Mouse (Mus musculus) liver, embryonic 14.5 days (tissue): ENCODE measurements around the gene Nudt10. TPM values are rescaled to one million over a fixed set of nuclear protein-coding genes. Genes with fewer than 3 reads are reported as not detected.
"Not testable (repeated sequence)": the region's sequence is repeated elsewhere in the genome, so short reads cannot be mapped to it uniquely, and the experiment has no call there.

Source experiments
- ATAC-seq: fragments of 200-750 bp; cut with Nextera tagmentation; 2 replicates; pipeline ENCODE4 v1.8.0; 2017; ENCODE audit warnings: moderate number of reproducible peaks, mild to moderate bottlenecking, moderate library complexity; ENCODE audit not compliant: insufficient read depth
- DNase-seq, 3 experiments: peaks; one replicate each; pipeline ENCODE4 v3.0.0-alpha.2; 2012 to 2013; ENCODE audit warnings: low read depth in 3 of 3, low spot score in 3 of 3
- H3K27ac ChIP-seq: fragments of 300-500 bp; sonication (generic); 2 replicates; pipeline ENCODE4 v1.5.1; 2014; ENCODE audit warnings: moderate library complexity, mild to moderate bottlenecking, control low read depth, inconsistent platforms
- H3K27me3 ChIP-seq: fragments of 300-500 bp; sonication (generic); 2 replicates; pipeline ENCODE4 v1.6.1; 2014; ENCODE audit warnings: mild to moderate bottlenecking, low read length, moderate library complexity; ENCODE audit not compliant: control insufficient read depth, insufficient read depth
- H3K36me3 ChIP-seq: fragments of 300-500 bp; sonication (generic); replicated peaks from 2 replicates; pipeline ENCODE4 v1.6.1; 2014; ENCODE audit warnings: low read depth; ENCODE audit not compliant: control insufficient read depth, insufficient read depth
- H3K4me1 ChIP-seq, 2 experiments: fragments of 200-500 bp in 1 of 2; fragments of 300-500 bp in 1 of 2; sonication (generic) in 1 of 2; replicated peaks; 2 replicates each; pipeline ENCODE4 v1.6.1; 2012 to 2014; ENCODE audit warnings: antibody characterized with exemption in 1 of 2, inconsistent platforms in 1 of 2, low read length in 1 of 2; ENCODE audit not compliant: control insufficient read depth in 2 of 2, insufficient read depth in 2 of 2
- H3K4me2 ChIP-seq: fragments of 300-500 bp; sonication (generic); 2 replicates; pipeline ENCODE4 v1.6.1; 2014; ENCODE audit warnings: low read depth, mild to moderate bottlenecking, control low read depth, moderate library complexity
- H3K4me3 ChIP-seq, 2 experiments: fragments of 200-500 bp in 1 of 2; fragments of 300-500 bp in 1 of 2; sonication (generic) in 1 of 2; 2 replicates each; pipeline ENCODE4 v1.5.1; 2012 to 2014; ENCODE audit warnings: low read depth in 2 of 2, low read length in 2 of 2, mild to moderate bottlenecking in 2 of 2, control low read depth in 1 of 2, inconsistent platforms in 1 of 2, moderate library complexity in 1 of 2; ENCODE audit not compliant: insufficient read depth in 1 of 2
- H3K9ac ChIP-seq: fragments of 300-500 bp; sonication (generic); replicated peaks from 2 replicates; pipeline ENCODE4 v1.6.1; 2014; ENCODE audit warnings: mild to moderate bottlenecking, control low read depth, moderate library complexity
- H3K9me3 ChIP-seq: fragments of 300-500 bp; sonication (generic); 2 replicates; pipeline ENCODE4 v1.6.1; 2016; ENCODE audit warnings: low read length, mixed read lengths; ENCODE audit not compliant: control insufficient read depth
- CTCF ChIP-seq: IDR thresholded peaks from 2 replicates; pipeline ENCODE4 v1.5.1; 2016; ENCODE audit warnings: antibody characterized with exemption, low read depth, control low read depth
- EP300 ChIP-seq: IDR thresholded peaks from 2 replicates; pipeline ENCODE4 v1.6.1; 2016; ENCODE audit warnings: antibody characterized with exemption, low read depth
- WGBS: fragments of 180-500 bp; shearing (Covaris S2); extraction: QIAGEN DNeasy Blood & Tissue Kit; methylation state at CpG from one replicate; pipeline ENCODE4 v1.1.7; 2014; ENCODE audit not compliant: insufficient replicate concordance; 5-methylcytosine and 5-hydroxymethylcytosine counted together
- polyA plus RNA-seq, 2 experiments: library from polyadenylated mRNA; depleted of rRNA in 1 of 2; stranded (reverse) in 1 of 2; unstranded in 1 of 2; fragments of >200 nt; fragmentation: Nextera tagmentation in 1 of 2; extraction: Ambion mirVana in 1 of 2; gene quantifications; 2 replicates each; pipeline versions ENCODE4 v1.2.1 to v1.2.3; 2012 to 2014

The Nudt10 gene
- polyA plus RNA-seq (2012; rRNA removed) (0.08 and 0.14 TPM in 2 replicates), polyA plus RNA-seq (2014; fragmentation: Nextera tagmentation; extraction: Ambion mirVana) (not detected in 2 replicates)

- H3K4me3 ChIP-seq, H3K27me3 ChIP-seq, H3K27ac ChIP-seq, H3K9ac ChIP-seq, H3K9me3 ChIP-seq, H3K4me2 ChIP-seq, H3K36me3 ChIP-seq, DNase-seq, H3K4me1 ChIP-seq: not testable (repeated sequence)
- 5% methylated on average over 4 of the region's 116 CpGs for WGBS
- ATAC-seq: 0 out of 2 replicates have a peak, but pooled peaks have one; percentile 18
These were observed at the start of gene Nudt10 for GRCm38 (mm10) chrX:6172823-6173640. Gene Nudt10 (minus strand): TSS chrX:6173015.

GRCm38 (mm10) chrX:6172136-6172822 is 536 bp downstream of the Nudt10 start:
- not testable (repeated sequence) for H3K36me3 ChIP-seq, H3K4me2 ChIP-seq, H3K27ac ChIP-seq, H3K4me1 ChIP-seq, H3K9me3 ChIP-seq, DNase-seq, H3K27me3 ChIP-seq, ATAC-seq, H3K4me3 ChIP-seq, H3K9ac ChIP-seq
- 15% methylated on average over 8 of the region's 64 CpGs for WGBS

- TF ChIP-seq EP300 (no peak), CTCF (no peak)
- Histone ChIP-seq H3K27ac (no peak overlapping the region), H3K4me1 (no peaks in the 10 kb centered on the region), H3K9me3 (no peaks in the 10 kb centered on the region), H3K27me3 (no peaks in the 10 kb centered on the region), H3K36me3 (no peaks in the 10 kb centered on the region), H3K9ac (no peak overlapping the region), H3K4me2 (no peak overlapping the region), H3K4me3 (no peak overlapping the region)
- 12% methylated on average over 10 of the region's 12 CpGs for WGBS
- ATAC-seq (no peak), DNase-seq (no peak)
These were observed 1.1 kb downstream of the Nudt10 start for GRCm38 (mm10) chrX:6171718-6172117.

Other genes starting within 250 kb of the Nudt10 start
- 0.11 TPM in 2 replicates for gene Nudt11, start 125.6 kb downstream of the Nudt10 start, polyA plus RNA-seq (2012; rRNA removed)
- 0.09 and 0.11 TPM in 2 replicates for gene Nudt11, start 125.6 kb downstream of the Nudt10 start, polyA plus RNA-seq (2014; fragmentation: Nextera tagmentation; extraction: Ambion mirVana)
- gene AU022751, start 89.6 kb downstream of the Nudt10 start, polyA plus RNA-seq (2012; rRNA removed): not detected in 2 replicates
- gene AU022751, start 89.6 kb downstream of the Nudt10 start, polyA plus RNA-seq (2014; fragmentation: Nextera tagmentation; extraction: Ambion mirVana): not detected in 2 replicates
- gene Bmp15, start 147.7 kb upstream of the Nudt10 start, polyA plus RNA-seq (2012; rRNA removed): 0.01 TPM in 1 of 2 replicates, not detected in the other
- not detected in 2 replicates for gene Bmp15, start 147.7 kb upstream of the Nudt10 start, polyA plus RNA-seq (2014; fragmentation: Nextera tagmentation; extraction: Ambion mirVana)
- 0.23 and 0.27 TPM in 2 replicates for gene Shroom4, start 226.8 kb upstream of the Nudt10 start, polyA plus RNA-seq (2012; rRNA removed)
- gene Shroom4, start 226.8 kb upstream of the Nudt10 start, polyA plus RNA-seq (2014; fragmentation: Nextera tagmentation; extraction: Ambion mirVana): 0.40 and 0.50 TPM in 2 replicates